Mouse (Mus musculus) liver, postnatal 0 days (tissue): ENCODE results near the gene Mapt.

Experiments
- CTCF ChIP-seq: sonication (generic); IDR thresholded peaks from 2 replicates; pipeline ENCODE4 v1.5.1; 2016; ENCODE audit warnings: antibody characterized with exemption, low read depth
- EP300 ChIP-seq: IDR thresholded peaks from 2 replicates; pipeline ENCODE4 v1.6.1; 2016; ENCODE audit warnings: antibody characterized with exemption, low read depth, mild to moderate bottlenecking

- no peak for TF ChIP-seq EP300
- no peak for TF ChIP-seq CTCF
Observed at GRCm38 (mm10) chr11:104258991-104259390, 27.8 kb downstream of the Mapt start.
